Mouse (Mus musculus) ES-Bruce4 (cell line): Measurements from ENCODE around the gene Ttc28.

ENCODE experiments used
- EP300 ChIP-seq: IDR thresholded peaks from 2 replicates; pipeline ENCODE4 v1.6.1; 2011; ENCODE audit warnings: low read depth, low read length; ENCODE audit not compliant: insufficient read depth
- POLR2A ChIP-seq: IDR thresholded peaks from one replicate; pipeline ENCODE4 v1.8.1; 2011; ENCODE audit warnings: low read length; ENCODE audit not compliant: insufficient read depth

GRCm38 (mm10) chr5:111131561-111131960, 252.0 kb downstream of the Ttc28 start:
- TF ChIP-seq EP300, result no peak
- no peak for TF ChIP-seq POLR2A
